Mouse (Mus musculus) kidney, postnatal 0 days (tissue): ENCODE data around the gene BC107364. TPM values are rescaled to one million over a fixed set of nuclear protein-coding genes. Genes with fewer than 3 reads are reported as not detected.
"Not testable (repeated sequence)": the region's sequence is repeated elsewhere in the genome, so short reads cannot be mapped to it uniquely, and the experiment has no call there.

Experiments used
- ATAC-seq: fragments of 200-750 bp; cut with Nextera tagmentation; replicated peaks from 2 replicates; pipeline ENCODE4 v1.8.0; 2017; ENCODE audit warnings: low read depth, moderate number of reproducible peaks, moderate TSS enrichment, moderate library complexity; ENCODE audit not compliant: low FRiP score
- DNase-seq: peaks from one replicate; pipeline ENCODE4 v3.0.0-alpha.2; 2016; ENCODE audit warnings: low spot score
- H3K27ac ChIP-seq: fragments of 300-500 bp; sonication (generic); 2 replicates; pipeline ENCODE4 v1.5.1; 2014; ENCODE audit warnings: mild to moderate bottlenecking
- H3K27me3 ChIP-seq: fragments of 300-500 bp; sonication (generic); 2 replicates; pipeline ENCODE4 v1.6.1; 2014; ENCODE audit warnings: low read length, mixed read lengths; ENCODE audit not compliant: insufficient read depth
- H3K36me3 ChIP-seq: fragments of 300-500 bp; sonication (generic); 2 replicates; pipeline ENCODE4 v1.6.1; 2014; ENCODE audit warnings: low read length, mixed read lengths; ENCODE audit not compliant: insufficient read depth
- H3K4me1 ChIP-seq: fragments of 300-500 bp; sonication (generic); replicated peaks from 2 replicates; pipeline ENCODE4 v1.6.1; 2014; ENCODE audit warnings: antibody characterized with exemption, low read length, mixed read lengths; ENCODE audit not compliant: insufficient read depth
- H3K4me2 ChIP-seq: fragments of 300-500 bp; sonication (generic); 2 replicates; pipeline ENCODE4 v1.6.1; 2014; ENCODE audit warnings: mild to moderate bottlenecking, low read length, moderate library complexity, mixed read lengths
- H3K4me3 ChIP-seq: fragments of 300-500 bp; sonication (generic); replicated peaks from 2 replicates; pipeline ENCODE4 v1.5.1; 2014; ENCODE audit warnings: low read depth, low read length
- H3K9ac ChIP-seq: fragments of 300-500 bp; sonication (generic); 2 replicates; pipeline ENCODE4 v1.6.1; 2014; ENCODE audit warnings: low read depth, low read length
- H3K9me3 ChIP-seq: fragments of 300-500 bp; sonication (generic); replicated peaks from 2 replicates; pipeline ENCODE4 v1.6.1; 2016; ENCODE audit warnings: low read length, inconsistent platforms, mixed read lengths
- CTCF ChIP-seq: IDR thresholded peaks from 2 replicates; pipeline ENCODE4 v1.5.1; 2016; ENCODE audit warnings: antibody characterized with exemption, low read depth, mild to moderate bottlenecking, moderate library complexity
- WGBS: fragments of 180-500 bp; shearing (Covaris S2); extraction: QIAGEN DNeasy Blood & Tissue Kit; methylation state at CpG from one replicate; pipeline ENCODE4 v1.1.7; 2014; 5-methylcytosine and 5-hydroxymethylcytosine counted together
- polyA plus RNA-seq: library from polyadenylated mRNA; unstranded; fragments of >200 nt; fragmentation: Nextera tagmentation; extraction: Ambion mirVana; gene quantifications from 2 replicates; pipeline ENCODE4 v1.2.1, GENCODE M21; 2015

BC107364 gene
- polyA plus RNA-seq, 1 experiment from 2014 or later = 0.51 TPM

DNA sequence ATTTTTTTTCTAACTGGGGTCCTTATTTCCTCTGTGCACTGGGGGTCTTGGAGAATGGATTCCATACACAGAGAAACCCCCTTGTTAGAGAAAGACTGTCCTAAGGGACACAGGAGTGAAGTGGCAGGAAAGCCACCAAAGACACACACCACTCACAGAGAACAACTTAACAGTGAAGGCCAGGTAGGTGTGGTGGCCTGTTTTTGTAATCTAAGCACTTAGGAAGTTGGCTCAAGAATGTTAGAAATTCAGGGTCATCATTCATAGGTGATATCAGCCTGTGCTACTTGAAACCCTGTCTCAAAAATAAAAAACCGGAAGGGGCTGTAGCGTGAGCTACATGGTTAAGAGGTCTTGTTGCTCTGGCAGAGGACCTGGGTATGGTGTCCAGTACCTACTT is 31.8 kb upstream of the BC107364 start:
- no peak overlapping the region for H3K9ac ChIP-seq
- ATAC-seq (no peak), DNase-seq (no peak)
- no peak overlapping the region for H3K27ac ChIP-seq
- H3K36me3 ChIP-seq = no peaks in the 10 kb centered on the region
- no peaks in the 10 kb centered on the region for H3K27me3 ChIP-seq
- no peak for TF ChIP-seq CTCF
- 92% methylated on average over 2 of the region's 2 CpGs for WGBS
- H3K4me3 ChIP-seq = no peak overlapping the region
- no peak overlapping the region for H3K4me2 ChIP-seq
- H3K9me3 ChIP-seq = no peaks in the 10 kb centered on the region
- H3K4me1 ChIP-seq = no peaks in the 10 kb centered on the region

DNA sequence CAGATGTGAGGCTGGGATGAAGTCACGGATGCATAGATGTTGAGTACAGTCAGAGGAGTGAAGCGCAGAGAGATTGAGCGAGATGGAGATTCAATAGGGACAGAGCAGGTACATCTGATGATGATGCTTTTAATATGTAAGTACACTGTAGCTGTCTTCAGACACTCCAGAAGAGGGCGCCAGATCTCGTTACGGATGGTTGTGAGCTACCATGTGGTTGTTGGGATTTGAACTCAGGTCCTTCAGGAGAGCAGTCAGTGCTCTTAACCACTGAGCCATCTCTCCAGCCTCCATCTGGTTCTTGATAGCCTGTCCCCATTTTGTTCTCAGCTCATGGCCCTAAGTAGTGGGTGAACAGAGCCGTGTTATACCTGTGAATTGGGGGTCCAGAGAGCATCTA is 30.9 kb upstream of the BC107364 start:
- H3K4me1 ChIP-seq = not testable (repeated sequence)

DNA sequence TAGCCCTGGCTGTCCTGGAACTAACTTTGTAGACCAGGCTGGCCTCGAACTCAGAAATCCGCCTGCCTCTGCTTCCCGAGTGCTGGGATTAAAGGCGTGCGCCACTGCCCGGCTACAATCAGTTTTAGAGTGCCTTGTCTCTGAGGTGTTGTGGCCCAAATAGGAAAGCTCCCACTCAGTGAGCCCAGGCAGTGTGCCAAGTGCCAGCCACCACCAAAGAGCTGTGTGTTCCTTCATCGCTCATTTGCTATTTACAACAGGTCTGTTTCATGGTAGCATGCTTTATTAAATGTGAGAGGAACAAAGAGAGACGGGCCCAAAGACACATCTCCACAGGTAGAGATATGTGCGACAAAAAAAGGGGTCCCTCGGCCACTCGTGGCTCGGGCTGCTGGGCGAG is 30.3 kb upstream of the BC107364 start:
- no peak for ATAC-seq
- DNase-seq = no peak
- Histone ChIP-seq H3K27me3 (0 out of 2 replicates have a peak, but pooled peaks cover 2% of the 10 kb centered on the region), H3K4me2 (no peak overlapping the region), H3K36me3 (no peaks in the 10 kb centered on the region), H3K27ac (no peak overlapping the region), H3K9ac (no peak overlapping the region), H3K9me3 (no peaks in the 10 kb centered on the region), H3K4me3 (no peak overlapping the region), H3K4me1 (no peaks in the 10 kb centered on the region)
- 90% methylated on average over 13 of the region's 13 CpGs for WGBS
- no peak for TF ChIP-seq CTCF

More for the DNA sequence above, 30.9 kb upstream of the BC107364 start:
- H3K27ac ChIP-seq, H3K27me3 ChIP-seq, H3K4me2 ChIP-seq, H3K36me3 ChIP-seq, ATAC-seq, H3K4me3 ChIP-seq, DNase-seq, H3K9me3 ChIP-seq, H3K9ac ChIP-seq: not testable (repeated sequence)
- WGBS = 53% methylated on average over 7 of the region's 7 CpGs
- TF ChIP-seq CTCF = peak; percentile 46

DNA sequence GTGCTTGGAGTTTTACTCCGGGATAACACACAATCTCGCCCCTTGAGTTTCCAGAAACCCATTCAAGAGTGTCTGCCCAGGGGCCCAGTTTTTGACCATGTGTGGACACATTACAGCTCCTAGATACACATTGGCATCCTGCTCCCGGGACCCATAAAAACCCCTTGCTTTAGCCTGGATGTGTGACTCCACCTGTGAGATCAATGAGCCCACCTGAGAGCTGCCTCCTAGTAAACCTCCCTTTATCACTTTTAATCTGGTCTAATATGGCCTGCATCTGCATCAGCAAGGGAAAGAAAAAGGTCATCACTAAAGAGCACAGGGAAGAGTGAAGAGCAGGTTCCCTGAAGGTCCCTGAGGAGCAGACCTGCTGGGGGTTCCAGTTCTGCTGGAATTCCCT is 29.8 kb upstream of the BC107364 start:
- DNase-seq (no peak), ATAC-seq (no peak)
- TF ChIP-seq CTCF = no peak
- Histone ChIP-seq H3K4me2 (no peak overlapping the region), H3K27ac (no peak overlapping the region), H3K4me1 (no peaks in the 10 kb centered on the region), H3K27me3 (0 out of 2 replicates have a peak, but pooled peaks cover 7% of the 10 kb centered on the region), H3K36me3 (no peaks in the 10 kb centered on the region), H3K9me3 (no peaks in the 10 kb centered on the region), H3K9ac (no peak overlapping the region), H3K4me3 (no peak overlapping the region)
- 81% methylated on average over 3 of the region's 3 CpGs for WGBS

DNA sequence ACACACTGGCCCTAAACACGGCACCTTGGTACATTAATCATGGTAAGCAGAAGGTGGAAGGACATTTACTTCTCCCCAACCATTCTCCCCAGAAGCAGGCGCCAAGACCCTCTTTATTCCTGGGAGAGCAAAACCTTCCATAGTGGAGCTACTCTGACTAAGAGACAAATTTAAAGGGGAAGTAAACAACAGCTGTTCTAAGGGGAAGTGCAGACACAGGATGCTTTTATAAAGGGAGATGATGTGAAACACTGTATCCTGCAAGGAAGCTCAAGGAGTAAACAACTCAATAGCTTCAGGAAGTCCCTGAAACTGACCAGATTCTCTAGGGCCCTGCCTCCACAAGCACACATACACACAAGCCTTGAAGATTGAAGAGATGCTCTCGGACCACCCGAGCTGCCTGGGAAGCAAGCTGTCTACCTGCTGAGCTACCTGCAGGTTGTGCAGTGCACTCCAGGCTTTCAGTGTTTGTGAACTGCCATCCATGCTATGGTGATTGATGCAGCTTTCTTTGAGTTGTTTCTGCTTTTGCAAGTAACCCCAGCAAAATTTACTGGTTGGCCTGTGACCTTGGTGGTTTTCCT is 28.7 kb upstream of the BC107364 start:
- Histone ChIP-seq H3K9me3 (no peaks in the 10 kb centered on the region), H3K4me2 (no peak overlapping the region), H3K9ac (no peak overlapping the region), H3K27me3 (peaks cover 15% of the 10 kb centered on the region; the same call in 1 of the 2 replicates), H3K4me3 (no peak overlapping the region), H3K36me3 (no peaks in the 10 kb centered on the region), H3K27ac (no peak overlapping the region), H3K4me1 (no peaks in the 10 kb centered on the region)
- TF ChIP-seq CTCF = no peak
- WGBS = 82% methylated on average over 4 of the region's 4 CpGs
- ATAC-seq (no peak), DNase-seq (no peak)

DNA sequence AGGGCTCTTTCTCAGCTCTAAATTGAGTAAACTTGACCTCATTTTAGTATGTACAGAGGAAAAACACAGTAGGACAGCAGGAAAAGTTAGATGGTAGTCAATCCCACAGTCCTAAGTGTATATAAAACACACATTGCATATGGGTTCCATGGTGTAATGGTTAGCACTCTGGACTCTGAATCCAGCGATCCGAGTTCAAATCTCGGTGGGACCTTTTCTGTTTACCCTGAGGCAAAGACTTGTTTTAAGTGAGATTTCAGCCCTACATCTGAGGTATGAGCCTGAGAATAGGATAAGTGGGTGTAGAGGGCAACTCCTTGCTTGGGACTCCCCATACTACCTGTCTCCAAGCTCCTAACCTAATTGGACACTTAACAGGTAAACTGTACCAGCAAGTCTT is 27.1 kb upstream of the BC107364 start:
- Histone ChIP-seq H3K4me3 (no peak overlapping the region), H3K4me2 (no peak overlapping the region), H3K9ac (no peak overlapping the region), H3K27me3 (peaks cover 27% of the 10 kb centered on the region), H3K9me3 (no peaks in the 10 kb centered on the region), H3K4me1 (peaks cover 7% of the 10 kb centered on the region; the same call in 1 of the 2 replicates), H3K36me3 (no peaks in the 10 kb centered on the region), H3K27ac (no peak overlapping the region)
- TF ChIP-seq CTCF = no peak
- ATAC-seq (no peak), DNase-seq (no peak)
- WGBS = 29% methylated on average over 3 of the region's 3 CpGs

DNA sequence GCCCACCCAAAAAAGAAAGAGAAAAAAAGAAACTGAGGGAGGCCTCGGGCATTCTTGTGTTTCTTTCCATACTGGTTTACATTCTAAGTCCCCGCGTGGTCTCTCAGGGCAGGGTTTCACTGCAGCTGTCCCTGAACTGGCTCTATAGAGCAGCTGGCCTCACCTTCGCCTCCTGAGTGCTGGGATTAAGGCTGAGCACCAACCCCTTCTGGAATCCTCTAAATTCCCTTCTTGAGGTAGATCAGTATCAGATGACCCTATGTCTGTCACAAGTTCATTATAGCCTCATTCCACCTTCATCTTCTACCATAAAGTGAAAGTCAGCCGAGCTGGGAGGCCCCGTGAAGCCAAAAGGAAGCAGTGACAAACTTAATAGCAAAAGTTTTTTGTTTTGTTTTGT is 25.5 kb upstream of the BC107364 start:
- DNase-seq (no peak), ATAC-seq (no peak)
- H3K36me3 ChIP-seq = no peaks in the 10 kb centered on the region
- H3K4me2 ChIP-seq = no peak overlapping the region
- 64% methylated on average over 6 of the region's 6 CpGs for WGBS
- H3K4me3 ChIP-seq = no peak overlapping the region
- H3K27ac ChIP-seq = no peak overlapping the region
- peaks cover 7% of the 10 kb centered on the region; the same call in 1 of the 2 replicates for H3K4me1 ChIP-seq
- H3K27me3 ChIP-seq = peaks cover 37% of the 10 kb centered on the region
- no peaks in the 10 kb centered on the region for H3K9me3 ChIP-seq
- TF ChIP-seq CTCF = no peak
- H3K9ac ChIP-seq = no peak overlapping the region
